8 mouse cellular contexts compared by ENCODE assay signal in the genomic region with DNA sequence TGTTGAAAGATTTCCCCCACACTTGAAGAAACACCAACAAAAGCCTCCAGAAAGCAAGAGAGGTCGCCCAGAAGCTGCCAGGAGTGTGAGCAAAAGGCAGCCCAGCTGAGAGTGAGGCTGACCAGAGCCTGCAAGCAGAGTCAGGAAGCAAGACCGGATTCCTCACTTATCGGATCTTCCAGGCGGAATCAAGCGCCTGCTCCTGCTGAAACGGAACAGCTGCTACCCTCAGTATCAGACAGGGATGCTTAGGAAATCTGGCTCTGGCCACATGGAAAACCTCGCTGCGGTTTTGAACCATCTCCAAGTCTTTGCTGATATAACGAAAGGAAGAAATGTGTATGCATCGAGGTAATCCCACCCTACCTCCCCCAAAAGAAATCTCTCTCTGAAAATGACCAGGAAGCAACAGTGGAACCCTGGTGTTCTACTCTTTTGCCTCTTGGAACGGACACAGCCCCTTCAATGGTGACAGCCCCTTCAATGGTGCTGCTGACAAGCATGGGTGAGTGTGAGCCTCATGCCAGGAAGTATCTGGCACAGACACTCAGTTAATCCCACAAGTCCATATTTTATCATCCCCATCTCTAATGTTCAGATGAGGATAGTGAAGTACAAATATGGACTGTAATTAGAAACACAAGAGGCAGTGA.
DNase-seq lines count a peak whose midpoint lies in the region; ATAC-seq lines count a peak whose summit lies in the region.

No protein-coding gene starts in this region.

- peak; percentile 54; the same call in 1 of the 2 replicates for ATAC-seq in cerebellum, adult (ENCODE audit: insufficient number of reproducible peaks, low FRiP score, low TSS enrichment)

- no peak for DNase-seq in cerebellum, adult 11 months
- peak; percentile 28 for DNase-seq in brain, adult 2 months (ENCODE audit: low read depth, low spot score)
- DNase-seq in heart, adult 18-20 months, result peak; percentile 73 to 88
- DNase-seq in kidney, postnatal 10 days, result peak; percentile 71
- DNase-seq in thymus, postnatal 10 days (ENCODE audit: low spot score in 2 of 2), result no peak
- DNase-seq in retina, embryonic 14.5 days (ENCODE audit: low spot score), result no peak
- DNase-seq in layer of hippocampus, postnatal 14 days (ENCODE audit: low spot score in 2 of 2), result no peak

Comparison
In these comparisons a context has a peak if more than half of its experiments do, and no peak if none do; other contexts are left out.
1. DNase-seq: peak in brain, adult 2 months (single experiment), heart, adult 18-20 months (2 of 2) and kidney, postnatal 10 days (single experiment); none in cerebellum, adult 11 months (single experiment), thymus, postnatal 10 days (0 of 2), retina, embryonic 14.5 days (single experiment) and layer of hippocampus, postnatal 14 days (0 of 2).